Mouse (Mus musculus) hindbrain, embryonic 11.5 days (tissue): ENCODE results near the gene Gorab. TPM values are rescaled to one million over a fixed set of nuclear protein-coding genes. Genes with fewer than 3 reads are reported as not detected.
A peak's percentile ranks its signal among the peaks of the same experiment; 100 is the strongest.

ENCODE experiments used
- ATAC-seq: fragments of 200-750 bp; cut with Nextera tagmentation; 2 replicates; pipeline ENCODE4 v1.8.0; 2017; ENCODE audit warnings: mild to moderate bottlenecking, moderate TSS enrichment, moderate library complexity; ENCODE audit not compliant: low FRiP score
- DNase-seq: peaks from one replicate; pipeline ENCODE4 v3.0.0-alpha.2; 2015; ENCODE audit warnings: low spot score
- H3K27ac ChIP-seq: fragments of 300-500 bp; sonication (generic); 2 replicates; pipeline ENCODE4 v1.5.1; 2014; ENCODE audit warnings: mild to moderate bottlenecking, low read depth, low read length
- H3K27me3 ChIP-seq: fragments of 300-500 bp; sonication (generic); 2 replicates; pipeline ENCODE4 v1.6.1; 2014; ENCODE audit warnings: mild to moderate bottlenecking, low read length, moderate library complexity, mixed read lengths; ENCODE audit not compliant: control insufficient read depth, insufficient read depth
- H3K36me3 ChIP-seq: fragments of 300-500 bp; sonication (generic); 2 replicates; pipeline ENCODE4 v1.6.1; 2014; ENCODE audit warnings: mild to moderate bottlenecking, low read length, moderate library complexity, mixed read lengths; ENCODE audit not compliant: control insufficient read depth, insufficient read depth
- H3K4me1 ChIP-seq: fragments of 300-500 bp; sonication (generic); replicated peaks from 2 replicates; pipeline ENCODE4 v1.6.1; 2014; ENCODE audit warnings: low read length, mixed read lengths; ENCODE audit not compliant: control insufficient read depth, insufficient read depth
- H3K4me2 ChIP-seq: fragments of 300-500 bp; sonication (generic); replicated peaks from 2 replicates; pipeline ENCODE4 v1.6.1; 2014; ENCODE audit warnings: mild to moderate bottlenecking, low read depth, low read length
- H3K4me3 ChIP-seq: fragments of 300-500 bp; sonication (generic); 2 replicates; pipeline ENCODE4 v1.5.1; 2014; ENCODE audit warnings: low read depth, low read length
- H3K9ac ChIP-seq: fragments of 300-500 bp; sonication (generic); 2 replicates; pipeline ENCODE4 v1.6.1; 2014; ENCODE audit warnings: low read depth, low read length
- H3K9me3 ChIP-seq: fragments of 300-500 bp; sonication (generic); 2 replicates; pipeline ENCODE4 v1.6.1; 2016; ENCODE audit warnings: low read length; ENCODE audit not compliant: control insufficient read depth
- WGBS: fragments of 180-500 bp; shearing (Covaris S2); extraction: QIAGEN DNeasy Blood & Tissue Kit; methylation state at CpG from one replicate; pipeline ENCODE4 v1.1.7; 2014; 5-methylcytosine and 5-hydroxymethylcytosine counted together
- polyA plus RNA-seq: library from polyadenylated mRNA; unstranded; fragments of >200 nt; fragmentation: Nextera tagmentation; extraction: Ambion mirVana; gene quantifications from 2 replicates; pipeline ENCODE4 v1.2.1, GENCODE M21; 2014

Gene Gorab
- polyA plus RNA-seq, 1 experiment from 2014 or later, result 25.1 TPM

DNA sequence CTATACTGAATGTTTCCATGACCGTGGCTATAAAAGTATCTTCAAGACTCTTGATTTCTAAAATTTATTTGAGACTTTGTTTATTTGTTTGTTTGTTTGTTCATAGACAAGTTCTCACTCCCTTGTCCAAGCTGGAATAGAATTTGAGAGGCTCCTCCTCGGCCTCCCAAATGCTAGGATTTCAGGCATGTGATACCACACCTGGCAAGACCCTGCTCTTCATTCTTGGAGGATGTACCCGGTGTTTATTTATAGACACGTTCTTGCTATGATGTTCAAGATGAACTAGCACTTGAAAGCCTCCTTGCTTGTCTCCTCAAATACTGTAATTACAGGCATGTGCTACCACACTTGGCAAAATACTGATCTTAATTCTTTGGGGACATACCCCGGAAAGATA, 57.9 kb downstream of the Gorab start:
- no peaks in the 10 kb centered on the region for H3K4me1 ChIP-seq
- ATAC-seq (no peak), DNase-seq (no peak)
- H3K9me3 ChIP-seq, result no peaks in the 10 kb centered on the region
- 87% methylated on average over 5 of the region's 5 CpGs for WGBS
- no peaks in the 10 kb centered on the region for H3K27me3 ChIP-seq
- H3K9ac ChIP-seq, result no peak overlapping the region
- H3K4me3 ChIP-seq, result no peak overlapping the region
- no peak overlapping the region for H3K4me2 ChIP-seq
- H3K36me3 ChIP-seq, result no peaks in the 10 kb centered on the region
- H3K27ac ChIP-seq, result no peak overlapping the region

DNA sequence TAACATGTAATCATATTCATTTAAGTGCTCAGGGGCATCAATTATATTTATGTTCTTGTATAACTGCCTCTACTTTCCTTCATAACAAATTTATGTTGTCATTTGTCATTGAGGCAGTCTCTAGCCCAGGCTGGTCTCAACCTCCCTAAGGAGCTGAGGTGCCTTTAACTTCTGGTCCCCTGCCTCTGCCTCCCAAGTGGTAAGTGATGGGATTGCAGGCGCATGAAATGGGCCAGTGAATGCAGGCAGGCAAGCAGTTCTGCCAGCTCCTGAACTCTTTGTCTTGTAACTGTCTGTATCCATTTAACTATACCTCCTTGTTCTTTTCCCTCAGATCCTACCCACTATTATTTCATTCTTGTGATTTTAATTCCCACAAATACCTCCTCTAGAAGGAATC, 58.5 kb downstream of the Gorab start:
- H3K36me3 ChIP-seq, result no peaks in the 10 kb centered on the region
- no peak overlapping the region for H3K9ac ChIP-seq
- no peak overlapping the region for H3K4me3 ChIP-seq
- H3K27ac ChIP-seq, result no peak overlapping the region
- no peaks in the 10 kb centered on the region for H3K9me3 ChIP-seq
- H3K4me2 ChIP-seq, result no peak overlapping the region
- no peaks in the 10 kb centered on the region for H3K4me1 ChIP-seq
- WGBS, result 30% methylated on average over 1 of the region's 1 CpGs
- DNase-seq, result peak; percentile 28
- no peak for ATAC-seq
- no peaks in the 10 kb centered on the region for H3K27me3 ChIP-seq

DNA sequence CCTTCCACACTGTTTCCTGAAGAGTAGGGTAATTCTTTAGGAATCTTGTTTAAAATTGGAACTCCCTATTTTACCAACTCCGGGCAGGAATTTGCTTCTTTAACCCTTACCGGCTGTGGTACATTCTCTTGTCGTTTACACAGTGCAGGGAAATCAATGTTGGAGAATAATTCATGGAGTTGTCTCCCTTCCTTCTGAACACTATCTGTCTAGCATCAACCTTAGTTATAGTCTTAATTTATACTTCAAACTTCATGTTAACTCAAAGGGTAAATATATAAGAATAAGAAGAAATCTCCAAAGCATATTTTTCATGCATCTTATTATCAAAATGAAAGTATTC, 64.3 kb downstream of the Gorab start:
- no peaks in the 10 kb centered on the region for H3K4me1 ChIP-seq
- DNase-seq (no peak), ATAC-seq (no peak)
- 72% methylated on average over 3 of the region's 3 CpGs for WGBS
- no peaks in the 10 kb centered on the region for H3K36me3 ChIP-seq
- H3K4me3 ChIP-seq, result no peak overlapping the region
- H3K27ac ChIP-seq, result no peak overlapping the region
- H3K27me3 ChIP-seq, result no peaks in the 10 kb centered on the region
- no peaks in the 10 kb centered on the region for H3K9me3 ChIP-seq
- no peak overlapping the region for H3K4me2 ChIP-seq
- H3K9ac ChIP-seq, result no peak overlapping the region

GRCm38 (mm10) chr1:163338525-163339218, 64.8 kb downstream of the Gorab start:
- Histone ChIP-seq H3K9ac (no peak overlapping the region), H3K4me1 (no peaks in the 10 kb centered on the region), H3K27me3 (no peaks in the 10 kb centered on the region), H3K36me3 (no peaks in the 10 kb centered on the region), H3K4me2 (no peak overlapping the region), H3K27ac (no peak overlapping the region), H3K9me3 (no peaks in the 10 kb centered on the region), H3K4me3 (no peak overlapping the region)
- DNase-seq, result peak; percentile 16
- WGBS, result 60% methylated on average over 7 of the region's 7 CpGs
- ATAC-seq, result 0 out of 2 replicates have a peak, but pooled peaks have one; percentile 25

DNA sequence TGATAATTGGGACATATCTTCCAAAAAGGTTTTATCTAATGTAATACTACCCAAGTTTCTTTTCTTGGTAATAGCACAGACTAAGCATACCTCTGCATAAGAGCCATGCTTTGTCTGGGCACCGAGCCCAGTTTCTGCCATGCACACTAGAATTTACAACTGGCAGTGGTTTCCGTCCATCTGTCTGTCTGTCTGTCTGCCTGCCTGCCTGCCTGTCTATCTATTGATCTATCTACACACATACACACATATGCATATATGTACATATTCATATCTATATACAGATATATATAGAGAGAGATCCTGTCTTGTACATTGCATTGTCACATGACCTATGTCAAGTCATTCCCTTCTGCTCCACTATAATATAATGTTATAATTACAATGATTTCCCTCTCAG, 65.6 kb downstream of the Gorab start:
- 93% methylated on average over 2 of the region's 2 CpGs for WGBS
- ATAC-seq (no peak), DNase-seq (no peak)
- H3K9ac ChIP-seq, result no peak overlapping the region
- H3K4me1 ChIP-seq, result no peaks in the 10 kb centered on the region
- no peaks in the 10 kb centered on the region for H3K27me3 ChIP-seq
- H3K4me3 ChIP-seq, result no peak overlapping the region
- H3K9me3 ChIP-seq, result no peaks in the 10 kb centered on the region
- no peak overlapping the region for H3K4me2 ChIP-seq
- no peak overlapping the region for H3K27ac ChIP-seq
- no peaks in the 10 kb centered on the region for H3K36me3 ChIP-seq

Other genes starting within 250 kb of the Gorab start
- 51.8 and 71.0 TPM in 2 replicates for gene Prrx1, start 90.0 kb downstream of the Gorab start, polyA plus RNA-seq